Mouse (Mus musculus) ZHBTc4 (cell line): Measurements from ENCODE around the gene Olfr1095.

Source experiments
- DNase-seq: peaks from one replicate; pipeline ENCODE4 v3.0.0-alpha.2; 2011; ENCODE audit warnings: low read depth, low spot score

Gene Olfr1095

GRCm38 (mm10) chr2:86851596-86851995 lies at the start of gene Olfr1095:
Gene Olfr1095 (minus strand): TSS chr2:86851696.
- no peak for DNase-seq

- DNase-seq = no peak
Observed at GRCm38 (mm10) chr2:86892116-86892515, 40.6 kb upstream of the Olfr1095 start, which contains the start of gene Olfr1097. Gene Olfr1097 (minus strand): TSS chr2:86892216.

GRCm38 (mm10) chr2:86874702-86875101 lies 23.2 kb upstream of the Olfr1095 start, which contains the start of gene Gm13723:
Gene Gm13723 (minus strand): TSS chr2:86874802.
- DNase-seq = no peak

GRCm38 (mm10) chr2:86824363-86824762 lies 27.1 kb downstream of the Olfr1095 start, which contains the start of gene Olfr1094:
Gene Olfr1094 (plus strand): TSS chr2:86824663.
- DNase-seq = no peak

GRCm38 (mm10) chr2:86809918-86810317 lies 41.6 kb downstream of the Olfr1095 start, which contains the start of gene Olfr141:
Gene Olfr141 (minus strand): TSS chr2:86810018.
- DNase-seq = no peak
